Mouse (Mus musculus): Measurements from ENCODE around the gene Gm28308. TPM values are rescaled to one million over a fixed set of nuclear protein-coding genes. Genes with fewer than 3 reads are reported as not detected.
A peak's percentile ranks its signal among the peaks of the same experiment; 100 is the strongest.

Gm28308 gene
- polyA plus RNA-seq, 1 experiment, result not detected

- DNase-seq (ENCODE audit: low read depth), result no peak
- TF ChIP-seq POLR2A (IDR thresholded peaks at IDR 0.05; ENCODE audit: borderline replicate concordance, extremely low read depth, insufficient read depth, insufficient read length, poor library complexity, severe bottlenecking) (no peak), CTCF (IDR thresholded peaks at IDR 0.05; ENCODE audit: borderline replicate concordance, extremely low read depth, insufficient read depth, insufficient read length) (no peak)
Measured at GRCm38 (mm10) chr6:52206882-52207683, 6.1 kb downstream of the Gm28308 start.

DNA sequence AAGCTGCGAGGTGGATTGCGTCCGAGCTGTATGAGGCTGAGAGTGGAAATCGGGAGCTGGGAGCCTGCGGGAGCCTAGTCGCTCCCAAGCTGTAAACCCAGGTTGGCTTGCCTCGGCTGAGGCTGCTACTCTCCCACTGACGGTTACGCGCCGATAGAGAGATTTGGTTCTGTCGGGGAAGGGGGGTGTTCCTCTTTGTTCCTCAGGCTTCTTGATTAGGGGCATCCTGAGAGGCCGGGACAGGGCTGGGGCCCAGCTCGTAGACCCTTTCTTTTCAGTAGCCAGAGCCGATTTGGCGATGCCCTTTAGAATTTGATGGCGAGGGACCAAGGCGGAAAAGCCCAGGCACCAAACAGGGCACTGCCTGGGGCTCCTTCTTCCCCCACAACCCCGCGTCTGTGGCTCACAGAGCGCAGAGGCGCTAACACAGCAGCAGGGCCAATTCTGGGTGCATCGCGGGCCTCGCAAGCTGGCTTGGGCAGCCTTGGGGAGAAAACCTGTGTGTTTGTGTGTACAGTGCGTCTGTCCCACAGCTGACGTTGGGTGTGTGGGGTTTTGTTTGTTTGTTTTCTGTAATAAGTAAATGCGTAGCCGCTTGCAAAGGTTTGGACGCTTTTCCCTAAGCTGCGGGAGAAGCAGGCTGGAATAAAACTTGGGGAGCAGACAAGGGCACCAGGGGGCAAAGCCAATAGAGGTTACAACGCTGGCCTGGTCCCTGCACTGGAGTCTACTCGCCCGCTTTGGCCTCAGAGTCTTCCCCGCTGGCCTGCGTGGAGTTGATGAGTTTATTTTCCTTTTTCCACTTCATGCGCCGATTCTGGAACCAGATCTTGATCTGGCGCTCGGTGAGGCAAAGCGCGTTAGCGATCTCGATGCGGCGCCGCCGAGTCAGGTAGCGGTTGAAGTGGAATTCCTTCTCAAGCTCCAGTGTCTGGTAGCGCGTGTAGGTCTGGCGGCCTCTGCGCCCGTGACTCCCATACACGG is 7.2 kb downstream of the Gm28308 start:
- TF ChIP-seq POLR2A (IDR thresholded peaks at IDR 0.05; ENCODE audit: borderline replicate concordance, extremely low read depth, insufficient read depth, insufficient read length, poor library complexity, severe bottlenecking) (no peak), CTCF (IDR thresholded peaks at IDR 0.05; ENCODE audit: borderline replicate concordance, extremely low read depth, insufficient read depth, insufficient read length) (no peak)
- DNase-seq (ENCODE audit: low read depth), result no peak

- TF ChIP-seq POLR2A (IDR thresholded peaks at IDR 0.05; ENCODE audit: borderline replicate concordance, extremely low read depth, insufficient read depth, insufficient read length, poor library complexity, severe bottlenecking) (no peak), CTCF (IDR thresholded peaks at IDR 0.05; ENCODE audit: borderline replicate concordance, extremely low read depth, insufficient read depth, insufficient read length) (no peak)
Measured at GRCm38 (mm10) chr6:52205221-52205620, 7.9 kb downstream of the Gm28308 start.

DNA sequence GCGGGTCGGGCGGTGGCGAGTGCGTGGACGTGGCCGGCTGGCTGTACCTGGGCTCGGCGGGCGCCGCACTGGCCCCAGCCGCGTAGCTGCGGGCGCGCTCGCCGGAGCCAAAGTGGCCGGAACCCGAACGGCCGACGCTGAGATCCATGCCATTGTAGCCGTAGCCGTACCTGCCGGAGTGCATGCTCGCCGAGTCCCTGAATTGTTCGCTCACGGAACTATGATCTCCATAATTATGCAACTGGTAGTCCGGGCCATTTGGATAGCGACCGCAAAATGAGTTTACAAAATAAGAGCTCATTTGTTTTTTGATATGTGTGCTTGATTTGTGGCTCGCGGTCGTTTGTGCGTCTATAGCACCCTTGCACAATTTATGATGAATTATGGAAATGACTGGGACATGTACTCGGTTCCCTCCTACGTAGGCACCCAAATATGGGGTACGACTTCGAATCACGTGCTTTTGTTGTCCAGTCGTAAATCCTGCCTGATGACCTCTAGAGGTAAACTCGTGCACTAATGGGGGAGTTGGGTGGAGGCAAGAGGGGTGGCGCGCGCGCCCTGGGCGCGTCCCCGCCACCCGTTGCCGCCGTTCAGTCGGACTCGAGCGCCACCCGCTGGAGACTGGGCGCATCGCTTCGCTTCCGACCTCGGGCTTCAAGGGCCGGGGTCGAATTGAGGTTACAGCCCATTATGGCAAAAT is 8.9 kb downstream of the Gm28308 start, which contains the start of gene Hoxa5:
TSS of gene Hoxa5 (minus strand) at position 538 of the 703 bp plus-strand sequence.
- no peak for TF ChIP-seq POLR2A (IDR thresholded peaks at IDR 0.05; ENCODE audit: borderline replicate concordance, extremely low read depth, insufficient read depth, insufficient read length, poor library complexity, severe bottlenecking)
- peak; percentile 71 for TF ChIP-seq CTCF (IDR thresholded peaks at IDR 0.05; ENCODE audit: borderline replicate concordance, extremely low read depth, insufficient read depth, insufficient read length)
- DNase-seq (ENCODE audit: low read depth), result no peak

More at GRCm38 (mm10) chr6:52205221-52205620, 7.9 kb downstream of the Gm28308 start:
- no peak for DNase-seq (ENCODE audit: low read depth)

DNA sequence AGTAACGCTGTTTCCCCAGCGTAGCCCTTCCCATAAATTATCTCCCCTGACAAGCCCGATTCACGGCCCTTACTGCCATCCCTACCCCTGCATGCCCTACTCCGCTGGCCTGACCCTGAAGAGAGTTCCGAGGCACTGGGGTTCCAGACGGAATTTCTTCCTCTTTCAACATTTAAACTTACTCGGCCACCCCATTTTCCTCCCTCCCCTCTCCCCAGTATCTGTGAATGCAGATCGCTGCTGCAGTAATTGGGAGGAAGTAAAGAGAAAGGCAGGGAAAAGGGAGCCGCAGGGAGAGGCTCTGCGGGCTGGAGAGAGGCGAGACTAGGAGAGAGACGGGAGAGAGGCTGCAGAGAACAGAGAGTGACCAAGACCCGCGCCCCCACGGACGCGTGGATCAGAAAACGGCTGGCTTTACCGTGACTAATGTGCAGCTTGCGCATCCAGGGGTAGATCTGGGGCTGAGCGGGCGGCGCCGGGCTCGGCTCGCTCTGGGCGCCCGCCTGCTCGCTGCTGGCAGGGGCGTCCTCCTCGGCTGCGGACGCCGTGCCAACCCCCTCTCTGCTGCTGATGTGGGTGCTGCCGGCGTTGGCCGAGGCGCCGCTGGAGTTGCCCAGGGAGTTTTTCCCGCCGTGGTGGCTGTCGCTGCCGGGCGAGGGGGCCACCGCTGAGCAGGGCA is 9.6 kb downstream of the Gm28308 start:
- DNase-seq (ENCODE audit: low read depth), result no peak
- no peak for TF ChIP-seq POLR2A (IDR thresholded peaks at IDR 0.05; ENCODE audit: borderline replicate concordance, extremely low read depth, insufficient read depth, insufficient read length, poor library complexity, severe bottlenecking)
- no peak for TF ChIP-seq CTCF (IDR thresholded peaks at IDR 0.05; ENCODE audit: borderline replicate concordance, extremely low read depth, insufficient read depth, insufficient read length)

DNA sequence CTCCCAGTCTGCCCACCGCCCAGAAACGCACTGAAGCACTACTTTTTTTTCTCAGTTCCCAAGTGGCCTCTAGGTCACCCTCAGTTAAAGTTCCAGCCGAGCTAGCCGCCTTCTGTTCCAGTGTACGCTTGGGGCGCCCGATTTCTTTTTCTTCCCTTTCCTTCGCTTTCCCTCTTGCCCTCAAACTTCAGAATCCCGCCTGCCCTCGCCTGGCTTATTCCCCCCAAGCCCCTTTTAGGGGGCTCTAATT is 10.1 kb downstream of the Gm28308 start:
- no peak for TF ChIP-seq POLR2A (IDR thresholded peaks at IDR 0.05; ENCODE audit: borderline replicate concordance, extremely low read depth, insufficient read depth, insufficient read length, poor library complexity, severe bottlenecking)
- TF ChIP-seq CTCF (IDR thresholded peaks at IDR 0.05; ENCODE audit: borderline replicate concordance, extremely low read depth, insufficient read depth, insufficient read length), result no peak
- no peak for DNase-seq (ENCODE audit: low read depth)

DNA sequence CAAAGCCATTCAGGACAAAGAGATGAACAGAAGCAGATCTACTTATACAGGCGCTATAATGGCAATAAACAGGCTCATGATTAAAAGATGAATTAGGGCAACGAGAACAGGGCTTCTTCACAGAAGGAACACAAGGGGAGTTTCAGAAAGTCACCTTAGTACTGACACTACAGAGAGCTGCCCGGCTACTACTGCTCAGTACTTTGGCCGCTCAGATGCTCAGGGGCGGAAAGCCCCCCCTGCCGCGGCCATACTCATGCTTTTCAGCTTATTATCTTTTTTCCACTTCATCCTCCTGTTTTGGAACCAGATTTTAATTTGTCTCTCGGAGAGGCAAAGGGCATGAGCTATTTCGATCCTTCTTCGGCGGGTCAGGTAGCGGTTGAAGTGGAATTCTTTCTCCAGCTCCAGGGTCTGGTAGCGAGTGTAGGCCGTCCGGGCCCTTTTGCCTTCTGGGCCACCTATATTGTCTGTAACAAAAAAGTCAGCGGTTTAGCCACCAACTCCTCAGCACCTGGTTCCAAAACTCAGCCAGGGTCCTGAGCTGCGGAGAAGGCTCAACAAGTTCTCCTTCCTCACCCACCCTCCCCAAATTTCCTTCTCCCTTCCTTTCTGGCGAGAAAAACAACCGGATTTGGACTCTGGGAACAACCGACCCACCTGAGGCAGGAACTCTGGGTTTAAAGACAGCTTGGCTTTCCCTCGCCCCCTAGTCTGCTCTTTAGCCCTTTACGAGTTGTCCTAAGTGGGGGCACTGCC is 10.6 kb downstream of the Gm28308 start:
- TF ChIP-seq CTCF (IDR thresholded peaks at IDR 0.05; ENCODE audit: borderline replicate concordance, extremely low read depth, insufficient read depth, insufficient read length) (no peak), POLR2A (IDR thresholded peaks at IDR 0.05; ENCODE audit: borderline replicate concordance, extremely low read depth, insufficient read depth, insufficient read length, poor library complexity, severe bottlenecking) (no peak)
- DNase-seq (ENCODE audit: low read depth), result no peak

DNA sequence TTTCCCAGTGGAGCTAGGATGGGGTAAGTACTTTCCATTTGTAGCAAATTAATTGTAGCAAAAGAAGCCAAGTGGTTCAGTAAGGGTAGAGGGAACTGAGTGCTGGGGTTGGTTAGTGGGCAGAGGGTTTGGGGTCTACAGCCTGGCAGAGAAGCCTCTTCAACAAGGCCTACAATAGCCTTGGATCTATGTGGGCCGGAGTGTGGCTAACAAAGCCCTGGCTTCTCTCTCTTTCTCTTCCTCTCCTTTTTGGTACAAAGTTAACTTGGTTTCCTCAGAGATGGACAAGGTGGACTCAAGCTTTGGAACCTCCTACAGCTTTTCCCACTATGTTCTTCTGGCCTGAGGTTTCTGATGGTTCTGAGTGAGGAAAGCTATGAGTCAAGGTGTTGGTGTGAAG is 11.9 kb downstream of the Gm28308 start:
- no peak for DNase-seq (ENCODE audit: low read depth)
- TF ChIP-seq CTCF (IDR thresholded peaks at IDR 0.05; ENCODE audit: borderline replicate concordance, extremely low read depth, insufficient read depth, insufficient read length) (no peak), POLR2A (IDR thresholded peaks at IDR 0.05; ENCODE audit: borderline replicate concordance, extremely low read depth, insufficient read depth, insufficient read length, poor library complexity, severe bottlenecking) (no peak)

GRCm38 (mm10) chr6:52200751-52201250 is 12.3 kb downstream of the Gm28308 start:
- no peak for DNase-seq (ENCODE audit: low read depth)
- TF ChIP-seq POLR2A (IDR thresholded peaks at IDR 0.05; ENCODE audit: borderline replicate concordance, extremely low read depth, insufficient read depth, insufficient read length, poor library complexity, severe bottlenecking), result no peak
- no peak for TF ChIP-seq CTCF (IDR thresholded peaks at IDR 0.05; ENCODE audit: borderline replicate concordance, extremely low read depth, insufficient read depth, insufficient read length)
